Mouse (Mus musculus) lung, embryonic 15.5 days (tissue): ENCODE results near the gene Gm2663. TPM values are rescaled to one million over a fixed set of nuclear protein-coding genes. Genes with fewer than 3 reads are reported as not detected.
"Not testable (repeated sequence)": the region's sequence is repeated elsewhere in the genome, so short reads cannot be mapped to it uniquely, and the experiment has no call there.

ENCODE experiments used
- ATAC-seq: fragments of 200-750 bp; cut with Nextera tagmentation; 2 replicates; pipeline ENCODE4 v1.8.0; 2017; ENCODE audit warnings: moderate number of reproducible peaks, borderline replicate concordance; ENCODE audit not compliant: low FRiP score, low TSS enrichment; ENCODE audit errors: extremely low read depth
- H3K27ac ChIP-seq: fragments of 300-500 bp; sonication (generic); 2 replicates; pipeline ENCODE4 v1.5.1; 2015; ENCODE audit warnings: moderate library complexity, mild to moderate bottlenecking, inconsistent platforms
- H3K27me3 ChIP-seq: fragments of 300-500 bp; sonication (generic); 2 replicates; pipeline ENCODE4 v1.6.1; 2015; ENCODE audit warnings: inconsistent platforms
- H3K36me3 ChIP-seq: fragments of 300-500 bp; sonication (generic); 2 replicates; pipeline ENCODE4 v1.6.1; 2015; ENCODE audit warnings: inconsistent platforms
- H3K4me1 ChIP-seq: fragments of 300-500 bp; sonication (generic); 2 replicates; pipeline ENCODE4 v1.6.1; 2015; ENCODE audit warnings: inconsistent platforms
- H3K4me2 ChIP-seq: fragments of 300-500 bp; sonication (generic); 2 replicates; pipeline ENCODE4 v1.6.1; 2015; ENCODE audit warnings: inconsistent platforms, mild to moderate bottlenecking, moderate library complexity
- H3K4me3 ChIP-seq: fragments of 300-500 bp; sonication (generic); 2 replicates; pipeline ENCODE4 v1.5.1; 2015; ENCODE audit warnings: mild to moderate bottlenecking, inconsistent platforms
- H3K9ac ChIP-seq: fragments of 300-500 bp; sonication (generic); 2 replicates; pipeline ENCODE4 v1.6.1; 2015; ENCODE audit warnings: inconsistent platforms
- H3K9me3 ChIP-seq: fragments of 300-500 bp; sonication (generic); 2 replicates; pipeline ENCODE4 v1.6.1; 2016; ENCODE audit warnings: inconsistent platforms
- WGBS: fragments of 180-500 bp; shearing (Covaris S2); methylation state at CpG from one replicate; pipeline ENCODE4 v1.1.7; 2015; 5-methylcytosine and 5-hydroxymethylcytosine counted together
- polyA plus RNA-seq: library from polyadenylated mRNA; unstranded; fragments of >200 nt; fragmentation: Nextera tagmentation; extraction: Ambion mirVana; gene quantifications from 2 replicates; pipeline ENCODE4 v1.2.1, GENCODE M21; 2015

Gene Gm2663
- not detected in 2 replicates for polyA plus RNA-seq

GRCm38 (mm10) chr6:40999379-40999778, at the start of gene Gm2663:
Gm2663 (minus strand) TSS chr6:40999479.
- H3K27me3 ChIP-seq, ATAC-seq, H3K36me3 ChIP-seq, H3K9ac ChIP-seq, H3K4me2 ChIP-seq, H3K4me3 ChIP-seq, H3K4me1 ChIP-seq, H3K9me3 ChIP-seq, H3K27ac ChIP-seq: not testable (repeated sequence)

- WGBS, result 22% methylated on average over 1 of the region's 1 CpGs
- no peaks in the 10 kb centered on the region for H3K36me3 ChIP-seq
- no peak for ATAC-seq
- no peak overlapping the region for H3K4me2 ChIP-seq
- H3K27me3 ChIP-seq, result no peaks in the 10 kb centered on the region
- H3K4me1 ChIP-seq, result no peaks in the 10 kb centered on the region
- H3K27ac ChIP-seq, result no peak overlapping the region
- no peaks in the 10 kb centered on the region for H3K9me3 ChIP-seq
- H3K4me3 ChIP-seq, result no peak overlapping the region
- no peak overlapping the region for H3K9ac ChIP-seq
Measured at GRCm38 (mm10) chr6:41048602-41049001, 49.3 kb upstream of the Gm2663 start.

GRCm38 (mm10) chr6:41047961-41048360, 48.7 kb upstream of the Gm2663 start:
- no peaks in the 10 kb centered on the region for H3K4me1 ChIP-seq
- 81% methylated on average over 1 of the region's 1 CpGs for WGBS
- ATAC-seq, result no peak
- no peaks in the 10 kb centered on the region for H3K36me3 ChIP-seq
- H3K27ac ChIP-seq, result no peak overlapping the region
- H3K4me2 ChIP-seq, result no peak overlapping the region
- H3K9me3 ChIP-seq, result no peaks in the 10 kb centered on the region
- no peak overlapping the region for H3K4me3 ChIP-seq
- H3K27me3 ChIP-seq, result no peaks in the 10 kb centered on the region
- no peak overlapping the region for H3K9ac ChIP-seq

- no peaks in the 10 kb centered on the region for H3K36me3 ChIP-seq
- H3K27ac ChIP-seq, result no peak overlapping the region
- H3K9me3 ChIP-seq, result no peaks in the 10 kb centered on the region
- H3K4me1 ChIP-seq, result no peaks in the 10 kb centered on the region
- no peak overlapping the region for H3K9ac ChIP-seq
- no peak overlapping the region for H3K4me2 ChIP-seq
- ATAC-seq, result no peak
- no peak overlapping the region for H3K4me3 ChIP-seq
- 73% methylated on average over 1 of the region's 1 CpGs for WGBS
- H3K27me3 ChIP-seq, result no peaks in the 10 kb centered on the region
Measured at GRCm38 (mm10) chr6:41047202-41047601, 47.9 kb upstream of the Gm2663 start.

GRCm38 (mm10) chr6:41046553-41046952, 47.3 kb upstream of the Gm2663 start:
- Histone ChIP-seq H3K27me3 (no peaks in the 10 kb centered on the region), H3K4me3 (no peak overlapping the region), H3K4me2 (no peak overlapping the region), H3K4me1 (no peaks in the 10 kb centered on the region), H3K9ac (no peak overlapping the region), H3K9me3 (no peaks in the 10 kb centered on the region), H3K27ac (no peak overlapping the region), H3K36me3 (no peaks in the 10 kb centered on the region)
- WGBS, result 56% methylated on average over 2 of the region's 2 CpGs
- no peak for ATAC-seq

DNA sequence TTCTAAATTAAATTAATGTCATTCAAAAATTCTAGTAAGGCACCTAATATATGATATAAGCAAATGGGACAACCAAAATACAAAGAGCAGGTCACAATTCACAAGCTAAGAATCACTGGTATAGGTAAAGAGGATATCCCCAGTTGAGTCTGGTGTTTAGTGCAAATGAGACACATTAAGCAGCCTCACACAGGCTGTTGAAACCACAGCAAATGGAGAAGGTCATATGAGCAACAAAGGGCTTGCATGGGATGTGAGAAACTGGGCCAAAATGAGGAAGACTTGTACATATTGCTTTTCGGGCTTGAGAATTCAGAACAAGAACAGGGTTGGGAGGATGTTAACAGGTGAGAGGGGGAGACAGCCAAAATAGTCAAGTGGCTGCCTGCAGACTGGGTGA, 45.5 kb upstream of the Gm2663 start:
- Histone ChIP-seq H3K4me2 (no peak overlapping the region), H3K27me3 (no peaks in the 10 kb centered on the region), H3K4me3 (no peak overlapping the region), H3K9ac (no peak overlapping the region), H3K9me3 (no peaks in the 10 kb centered on the region), H3K36me3 (no peaks in the 10 kb centered on the region), H3K4me1 (no peaks in the 10 kb centered on the region), H3K27ac (no peak overlapping the region)
- WGBS, result 88% methylated on average over 1 of the region's 1 CpGs
- ATAC-seq, result no peak

DNA sequence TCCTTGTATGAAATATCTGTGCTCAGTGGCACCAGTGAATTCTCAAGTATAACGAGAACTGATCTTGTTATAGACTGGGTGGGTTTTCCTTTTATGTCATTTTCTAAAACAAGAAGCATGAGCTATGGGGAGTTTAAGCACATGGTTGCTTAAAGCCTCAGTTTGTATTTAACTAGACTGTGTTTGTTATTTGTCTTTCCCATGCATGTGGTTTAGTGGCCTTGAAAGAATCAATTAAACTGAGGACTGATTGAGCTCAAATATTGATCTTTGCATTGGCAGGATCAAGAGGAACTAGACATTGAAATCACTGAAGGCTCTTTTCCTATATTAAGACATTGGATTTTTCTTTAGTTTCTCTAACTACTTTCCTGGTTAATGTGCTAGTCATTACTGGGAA, 45.0 kb upstream of the Gm2663 start:
- no peak for ATAC-seq
- Histone ChIP-seq H3K36me3 (no peaks in the 10 kb centered on the region), H3K9me3 (no peaks in the 10 kb centered on the region), H3K4me3 (no peak overlapping the region), H3K4me2 (no peak overlapping the region), H3K27ac (no peak overlapping the region), H3K27me3 (no peaks in the 10 kb centered on the region), H3K9ac (no peak overlapping the region), H3K4me1 (no peaks in the 10 kb centered on the region)
- 59% methylated on average over 1 of the region's 1 CpGs for WGBS

DNA sequence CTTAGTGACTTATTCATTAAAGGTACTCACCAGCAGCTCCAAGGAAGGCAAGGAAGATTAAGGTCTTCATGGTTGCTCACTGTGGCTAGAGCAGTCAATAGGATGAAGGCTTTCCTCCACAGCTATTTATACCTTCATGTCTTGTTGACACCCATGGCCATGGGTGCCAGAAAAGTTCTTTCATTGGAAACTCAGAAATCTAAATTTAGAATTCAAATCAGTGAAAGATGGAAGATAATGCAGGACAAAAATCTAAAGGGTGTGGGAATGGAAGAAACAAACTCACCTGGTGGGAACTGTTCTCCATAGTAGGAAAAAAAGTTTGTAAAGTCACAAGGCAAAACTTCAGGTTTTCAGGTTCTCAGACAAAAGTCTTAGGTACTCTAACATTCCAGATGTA, 36.1 kb upstream of the Gm2663 start, which contains the start of gene 2210010C04Rik:
TSS of gene 2210010C04Rik (minus strand) at position 101 of the 400 bp plus-strand sequence.
- Histone ChIP-seq H3K9me3 (no peaks in the 10 kb centered on the region), H3K4me2 (no peak within 1 kb of the TSS), H3K27ac (no peak within 1 kb of the TSS), H3K4me1 (no peaks in the 10 kb centered on the region), H3K27me3 (no peaks in the 10 kb centered on the region), H3K9ac (no peak within 1 kb of the TSS), H3K4me3 (no peak within 1 kb of the TSS), H3K36me3 (no peaks in the 10 kb centered on the region)
- no peak for ATAC-seq

- ATAC-seq, result no peak
- no peak overlapping the region for H3K9ac ChIP-seq
- no peak overlapping the region for H3K4me3 ChIP-seq
- no peaks in the 10 kb centered on the region for H3K27me3 ChIP-seq
- 72% methylated on average over 6 of the region's 6 CpGs for WGBS
- H3K36me3 ChIP-seq, result no peaks in the 10 kb centered on the region
- no peak overlapping the region for H3K4me2 ChIP-seq
- no peaks in the 10 kb centered on the region for H3K4me1 ChIP-seq
- H3K27ac ChIP-seq, result no peak overlapping the region
- no peaks in the 10 kb centered on the region for H3K9me3 ChIP-seq
Measured at GRCm38 (mm10) chr6:41032802-41033201, 33.5 kb upstream of the Gm2663 start.

- 74% methylated on average over 3 of the region's 3 CpGs for WGBS
- no peak overlapping the region for H3K4me3 ChIP-seq
- H3K4me1 ChIP-seq, result no peaks in the 10 kb centered on the region
- no peaks in the 10 kb centered on the region for H3K9me3 ChIP-seq
- H3K36me3 ChIP-seq, result no peaks in the 10 kb centered on the region
- ATAC-seq, result no peak
- H3K9ac ChIP-seq, result no peak overlapping the region
- H3K27me3 ChIP-seq, result no peaks in the 10 kb centered on the region
- no peak overlapping the region for H3K4me2 ChIP-seq
- H3K27ac ChIP-seq, result no peak overlapping the region
Measured at GRCm38 (mm10) chr6:41032231-41032630, 33.0 kb upstream of the Gm2663 start.

- Histone ChIP-seq H3K4me3 (no peak overlapping the region), H3K9ac (no peak overlapping the region), H3K4me1 (no peaks in the 10 kb centered on the region), H3K27me3 (no peaks in the 10 kb centered on the region), H3K27ac (no peak overlapping the region), H3K36me3 (no peaks in the 10 kb centered on the region), H3K9me3 (no peaks in the 10 kb centered on the region), H3K4me2 (no peak overlapping the region)
- ATAC-seq, result no peak
- WGBS, result 80% methylated on average over 3 of the region's 3 CpGs
Measured at GRCm38 (mm10) chr6:41030821-41031220, 31.5 kb upstream of the Gm2663 start.

- Histone ChIP-seq H3K4me3 (no peak overlapping the region), H3K36me3 (no peaks in the 10 kb centered on the region), H3K9me3 (no peaks in the 10 kb centered on the region), H3K9ac (no peak overlapping the region), H3K27me3 (no peaks in the 10 kb centered on the region), H3K4me2 (no peak overlapping the region), H3K4me1 (no peaks in the 10 kb centered on the region), H3K27ac (no peak overlapping the region)
- ATAC-seq, result no peak
- WGBS, result 25% methylated on average over 2 of the region's 2 CpGs
Measured at GRCm38 (mm10) chr6:41027053-41027452, 27.8 kb upstream of the Gm2663 start.

- no peak overlapping the region for H3K27ac ChIP-seq
- no peak for ATAC-seq
- WGBS, result 61% methylated on average over 2 of the region's 2 CpGs
Measured at GRCm38 (mm10) chr6:41025873-41026650, 26.8 kb upstream of the Gm2663 start.

More at GRCm38 (mm10) chr6:41025873-41026650, 26.8 kb upstream of the Gm2663 start:
- Histone ChIP-seq H3K36me3 (no peaks in the 10 kb centered on the region), H3K4me3 (no peak overlapping the region), H3K9me3 (no peaks in the 10 kb centered on the region), H3K9ac (no peak overlapping the region), H3K27me3 (no peaks in the 10 kb centered on the region), H3K4me1 (no peaks in the 10 kb centered on the region), H3K4me2 (no peak overlapping the region)
